Mouse (Mus musculus): ENCODE data around the gene Gypa. TPM values are rescaled to one million over a fixed set of nuclear protein-coding genes. Genes with fewer than 3 reads are reported as not detected.

Gypa gene
- total and polyA plus RNA-seq, 2 experiments from 2014 or later, result 0.43 to 1.3 TPM

DNA sequence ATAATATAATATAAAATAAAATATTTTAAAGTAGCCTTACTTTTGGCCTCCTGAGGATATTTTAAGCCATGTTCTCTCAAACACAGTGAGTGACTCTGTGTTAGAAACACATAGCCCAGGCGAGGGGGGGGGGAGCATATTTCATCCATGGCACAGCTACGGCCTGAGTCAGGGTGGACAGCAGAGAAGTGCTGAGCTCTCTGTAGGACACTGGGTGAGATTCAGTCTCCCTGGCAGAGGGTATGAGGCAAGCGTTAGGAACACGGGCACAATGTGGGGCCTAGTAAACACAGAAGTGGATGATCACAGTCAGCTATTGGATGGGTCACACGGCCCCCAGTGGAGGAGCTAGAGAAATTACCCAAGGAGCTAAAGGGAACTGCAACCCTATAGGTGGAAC, 1.2 kb downstream of the Gypa start:
- H3K9ac ChIP-seq (replicated peaks; ENCODE audit: low read length), result no peak overlapping the region
- no peaks in the 10 kb centered on the region for H3K9me3 ChIP-seq (ENCODE audit: low read length)
- 84% methylated on average over 5 of the region's 5 CpGs for WGBS
- TF ChIP-seq CTCF (IDR thresholded peaks at IDR 0.05; ENCODE audit: low read depth), result no peak
- no peak overlapping the region for H3K4me2 ChIP-seq (ENCODE audit: low read depth, low read length)
- no peaks in the 10 kb centered on the region for H3K27me3 ChIP-seq (ENCODE audit: insufficient read depth, low read length)
- no peaks in the 10 kb centered on the region for H3K36me3 ChIP-seq (ENCODE audit: insufficient read depth, low read length)
- no peak overlapping the region for H3K27ac ChIP-seq
- ATAC-seq (0 out of 2 replicates have a peak, but pooled peaks have one; percentile 30), DNase-seq (ENCODE audit: low spot score) (no peak)
- H3K4me1 ChIP-seq (ENCODE audit: insufficient read depth, low read length), result 0 out of 2 replicates have a peak, but pooled peaks cover 4% of the 10 kb centered on the region
- no peak overlapping the region for H3K4me3 ChIP-seq (ENCODE audit: low read length)

DNA sequence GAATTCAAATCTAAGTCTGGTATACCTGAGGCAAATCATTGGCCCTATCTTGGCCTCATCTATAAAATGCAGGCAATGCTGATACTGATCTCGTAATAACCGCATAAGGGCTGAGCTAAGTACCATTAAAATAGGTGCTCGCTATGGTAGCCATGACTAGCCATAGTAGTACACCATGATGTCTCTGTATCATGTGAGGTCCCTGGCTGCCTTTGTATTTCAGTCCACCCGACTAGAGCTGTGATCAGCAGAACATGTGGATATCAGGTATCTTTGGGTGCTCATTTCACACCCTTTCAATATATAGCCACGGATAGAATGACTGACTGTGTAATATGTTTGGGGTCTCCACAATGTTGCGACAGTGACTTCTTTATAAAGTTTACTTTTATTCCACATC, 1.9 kb downstream of the Gypa start:
- no peak for TF ChIP-seq CTCF (IDR thresholded peaks at IDR 0.05; ENCODE audit: low read depth)
- Histone ChIP-seq H3K4me1 (ENCODE audit: insufficient read depth, low read length) (0 out of 2 replicates have a peak, but pooled peaks cover 4% of the 10 kb centered on the region), H3K4me2 (ENCODE audit: low read depth, low read length) (no peak overlapping the region), H3K9me3 (ENCODE audit: low read length) (no peaks in the 10 kb centered on the region), H3K27ac (no peak overlapping the region), H3K27me3 (ENCODE audit: insufficient read depth, low read length) (no peaks in the 10 kb centered on the region), H3K36me3 (ENCODE audit: insufficient read depth, low read length) (no peaks in the 10 kb centered on the region), H3K9ac (replicated peaks; ENCODE audit: low read length) (no peak overlapping the region), H3K4me3 (ENCODE audit: low read length) (no peak overlapping the region)
- ATAC-seq (no peak), DNase-seq (ENCODE audit: low spot score) (no peak)
- WGBS, result 96% methylated on average over 6 of the region's 6 CpGs

DNA sequence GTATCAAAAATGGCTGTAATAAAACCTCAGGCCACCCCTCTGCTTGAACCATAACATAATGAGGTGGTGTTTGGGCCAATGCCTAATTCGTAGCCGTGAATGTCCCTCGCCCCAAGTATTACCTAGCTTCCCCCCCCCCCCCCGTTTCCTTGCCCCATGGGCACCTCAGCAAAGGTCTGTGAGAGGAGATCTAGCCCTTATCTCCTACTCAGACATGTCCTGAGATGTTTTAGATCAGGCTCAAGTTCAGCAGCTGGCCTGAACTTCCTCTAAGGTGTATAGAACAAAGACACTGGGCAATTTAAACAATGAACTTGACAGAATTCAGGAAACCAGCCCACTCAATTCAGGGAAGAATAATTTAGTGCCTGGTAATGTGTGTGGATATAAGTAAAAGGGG, 3.7 kb downstream of the Gypa start:
- 86% methylated on average over 4 of the region's 4 CpGs for WGBS
- TF ChIP-seq CTCF (IDR thresholded peaks at IDR 0.05; ENCODE audit: low read depth), result no peak
- H3K27ac ChIP-seq, result no peak overlapping the region

DNA sequence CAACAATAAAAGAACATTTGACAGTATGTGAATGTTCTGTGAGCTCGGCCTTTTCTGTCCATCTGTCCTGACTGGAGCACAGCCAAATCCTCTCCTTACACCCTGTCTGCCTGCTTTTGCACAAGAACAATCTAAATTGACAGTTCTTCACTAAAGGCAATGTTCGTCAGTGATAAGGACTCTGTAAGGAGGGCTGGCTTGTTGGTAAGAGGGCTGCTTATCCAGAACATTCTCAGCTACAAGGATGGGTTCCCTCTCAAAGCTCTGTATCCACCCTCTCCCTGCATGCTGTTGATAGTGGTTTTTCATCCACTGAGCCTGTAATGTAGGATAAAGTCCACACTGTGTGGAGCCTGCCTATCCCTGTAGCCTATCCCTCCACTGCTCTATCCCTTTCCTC, 6.7 kb downstream of the Gypa start:
- no peaks in the 10 kb centered on the region for H3K4me1 ChIP-seq (ENCODE audit: insufficient read depth, low read length)
- TF ChIP-seq CTCF (IDR thresholded peaks at IDR 0.05; ENCODE audit: low read depth), result no peak
- H3K27ac ChIP-seq, result no peak overlapping the region
- no peak overlapping the region for H3K9ac ChIP-seq (replicated peaks; ENCODE audit: low read length)
- DNase-seq (ENCODE audit: low spot score), result no peak
- 59% methylated on average over 2 of the region's 2 CpGs for WGBS
- H3K27me3 ChIP-seq (ENCODE audit: insufficient read depth, low read length), result no peaks in the 10 kb centered on the region
- H3K9me3 ChIP-seq (ENCODE audit: low read length), result no peaks in the 10 kb centered on the region
- H3K36me3 ChIP-seq (ENCODE audit: insufficient read depth, low read length), result no peaks in the 10 kb centered on the region
- H3K4me2 ChIP-seq (ENCODE audit: low read depth, low read length), result no peak overlapping the region
- H3K4me3 ChIP-seq (ENCODE audit: low read length), result no peak overlapping the region
- ATAC-seq, result no peak

More for the DNA sequence above, 3.7 kb downstream of the Gypa start:
- H3K4me1 ChIP-seq (ENCODE audit: insufficient read depth, low read length), result 0 out of 2 replicates have a peak, but pooled peaks cover 4% of the 10 kb centered on the region
- no peak for DNase-seq (ENCODE audit: low spot score)
- no peak for ATAC-seq
- no peaks in the 10 kb centered on the region for H3K36me3 ChIP-seq (ENCODE audit: insufficient read depth, low read length)
- H3K9ac ChIP-seq (replicated peaks; ENCODE audit: low read length), result no peak overlapping the region
- H3K4me2 ChIP-seq (ENCODE audit: low read depth, low read length), result no peak overlapping the region
- H3K9me3 ChIP-seq (ENCODE audit: low read length), result no peaks in the 10 kb centered on the region
- H3K4me3 ChIP-seq (ENCODE audit: low read length), result no peak overlapping the region
- no peaks in the 10 kb centered on the region for H3K27me3 ChIP-seq (ENCODE audit: insufficient read depth, low read length)

DNA sequence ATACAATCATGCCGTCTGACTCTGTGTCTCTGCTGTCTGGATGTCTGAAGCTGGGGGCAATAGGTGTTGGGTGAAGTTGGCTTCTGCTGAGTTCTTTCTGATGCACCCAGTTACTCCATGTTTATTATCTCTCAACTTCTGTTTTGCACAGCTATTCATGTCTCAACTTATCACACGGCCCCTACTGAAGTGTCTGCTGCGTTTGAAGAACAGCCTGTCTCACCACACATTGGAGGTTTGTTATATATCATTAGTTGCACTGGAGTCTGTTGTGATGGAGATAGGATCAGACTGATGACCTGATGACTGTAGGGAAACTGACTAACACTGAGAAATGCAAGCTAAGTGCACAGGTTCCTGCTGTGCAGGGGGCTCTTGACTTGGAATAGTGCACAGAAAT, 7.2 kb downstream of the Gypa start:
- ATAC-seq, result no peak
- WGBS, result 84% methylated on average over 3 of the region's 3 CpGs
- H3K36me3 ChIP-seq (ENCODE audit: insufficient read depth, low read length), result no peaks in the 10 kb centered on the region
- no peak for DNase-seq (ENCODE audit: low spot score)
- no peaks in the 10 kb centered on the region for H3K27me3 ChIP-seq (ENCODE audit: insufficient read depth, low read length)
- no peak overlapping the region for H3K4me3 ChIP-seq (ENCODE audit: low read length)
- H3K27ac ChIP-seq, result no peak overlapping the region
- no peak overlapping the region for H3K4me2 ChIP-seq (ENCODE audit: low read depth, low read length)
- H3K4me1 ChIP-seq (ENCODE audit: insufficient read depth, low read length), result no peaks in the 10 kb centered on the region
- no peak for TF ChIP-seq CTCF (IDR thresholded peaks at IDR 0.05; ENCODE audit: low read depth)
- no peaks in the 10 kb centered on the region for H3K9me3 ChIP-seq (ENCODE audit: low read length)
- H3K9ac ChIP-seq (replicated peaks; ENCODE audit: low read length), result no peak overlapping the region

DNA sequence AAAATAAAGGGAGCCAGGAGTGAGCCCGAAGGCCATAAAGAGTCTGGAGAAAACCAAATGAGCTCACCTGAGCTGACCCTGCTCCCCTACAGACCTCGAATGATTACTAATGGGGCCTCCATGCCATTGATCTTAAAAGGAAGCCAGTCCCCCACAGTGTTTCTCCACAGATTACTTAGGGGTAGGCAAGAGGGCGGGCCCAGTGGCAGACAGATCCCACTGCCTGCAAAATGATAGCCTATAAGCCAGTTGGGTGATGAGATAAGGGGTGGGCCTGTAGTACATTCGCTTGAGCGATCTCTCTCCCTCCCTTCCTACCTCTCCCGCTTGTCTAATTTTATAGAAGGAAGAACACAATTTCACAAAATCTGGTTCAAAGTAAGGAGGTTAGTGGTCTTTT, 7.7 kb downstream of the Gypa start:
- no peak overlapping the region for H3K9ac ChIP-seq (replicated peaks; ENCODE audit: low read length)
- H3K4me2 ChIP-seq (ENCODE audit: low read depth, low read length), result no peak overlapping the region
- H3K27ac ChIP-seq, result no peak overlapping the region
- H3K4me1 ChIP-seq (ENCODE audit: insufficient read depth, low read length), result no peaks in the 10 kb centered on the region
- no peak for TF ChIP-seq CTCF (IDR thresholded peaks at IDR 0.05; ENCODE audit: low read depth)
- no peaks in the 10 kb centered on the region for H3K36me3 ChIP-seq (ENCODE audit: insufficient read depth, low read length)
- H3K27me3 ChIP-seq (ENCODE audit: insufficient read depth, low read length), result no peaks in the 10 kb centered on the region
- H3K4me3 ChIP-seq (ENCODE audit: low read length), result no peak overlapping the region
- ATAC-seq, result no peak
- no peaks in the 10 kb centered on the region for H3K9me3 ChIP-seq (ENCODE audit: low read length)
- DNase-seq (ENCODE audit: low spot score), result no peak
- 78% methylated on average over 6 of the region's 6 CpGs for WGBS

DNA sequence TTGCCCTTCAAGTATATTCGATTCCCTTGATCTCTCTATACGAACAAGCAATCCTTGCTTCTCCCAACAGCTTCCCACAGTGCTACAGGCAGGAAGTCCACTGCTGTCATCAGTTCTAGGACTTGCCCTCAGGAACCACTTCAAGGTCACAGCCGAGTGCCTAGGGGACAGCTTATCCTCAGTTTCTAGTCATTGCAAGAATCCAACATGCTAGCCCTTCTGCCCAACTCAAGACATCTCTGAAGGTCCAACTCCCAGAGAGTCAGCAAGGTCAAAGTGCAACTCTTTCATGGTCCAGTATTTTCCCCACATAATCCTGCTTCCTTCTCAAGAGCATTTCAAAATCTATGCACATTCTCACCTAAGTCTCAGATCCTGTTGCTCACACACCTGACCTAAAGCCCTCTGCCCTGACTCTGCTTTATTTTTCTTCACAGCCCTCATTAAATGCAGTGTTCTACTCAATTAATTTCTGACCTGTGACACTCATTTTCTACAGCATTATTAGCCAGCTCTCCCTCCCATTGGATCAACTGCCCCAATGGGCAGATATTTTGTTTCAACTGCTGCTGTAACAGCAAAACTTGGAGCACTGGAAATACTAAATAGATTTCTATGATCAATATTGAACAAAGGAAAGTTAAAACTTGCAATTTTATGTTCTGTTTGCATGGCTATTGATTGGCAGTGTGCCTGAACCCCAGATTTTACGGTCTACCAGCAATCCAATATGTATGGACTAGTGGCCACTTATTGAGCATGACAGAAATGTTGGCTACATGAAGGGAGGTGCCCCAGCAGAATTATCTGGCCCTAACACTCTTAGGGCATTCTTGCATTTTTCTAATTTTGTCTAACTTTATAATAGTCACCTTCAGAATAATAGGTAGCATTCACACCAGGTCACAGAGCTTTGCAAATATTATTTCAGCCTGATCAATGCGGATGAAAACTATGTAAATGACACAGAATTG, 33.1 kb downstream of the Gypa start:
- Histone ChIP-seq H3K4me3 (ENCODE audit: low read length) (no peak overlapping the region), H3K4me2 (ENCODE audit: low read depth, low read length) (no peak overlapping the region), H3K9me3 (ENCODE audit: low read length) (no peaks in the 10 kb centered on the region), H3K27ac (no peak overlapping the region), H3K4me1 (ENCODE audit: insufficient read depth, low read length) (no peaks in the 10 kb centered on the region), H3K27me3 (ENCODE audit: insufficient read depth, low read length) (no peaks in the 10 kb centered on the region), H3K36me3 (ENCODE audit: insufficient read depth, low read length) (no peaks in the 10 kb centered on the region), H3K9ac (replicated peaks; ENCODE audit: low read length) (no peak overlapping the region)
- DNase-seq (ENCODE audit: low spot score) (no peak), ATAC-seq (no peak)
- no peak for TF ChIP-seq CTCF (IDR thresholded peaks at IDR 0.05; ENCODE audit: low read depth)
- 89% methylated on average over 5 of the region's 5 CpGs for WGBS
